Mouse (Mus musculus) CD8-positive naive resting alpha-beta T cell, adult 57 days (primary cell): ENCODE data around the gene Casd1. TPM values are rescaled to one million over a fixed set of nuclear protein-coding genes. Genes with fewer than 3 reads are reported as not detected.

Experiments
- total RNA-seq: library from RNA; stranded (reverse); gene quantifications from one replicate; pipeline ENCODE4 v1.2.4, GENCODE M21; 2023

The Casd1 gene
- 26.5 TPM for total RNA-seq

DNA sequence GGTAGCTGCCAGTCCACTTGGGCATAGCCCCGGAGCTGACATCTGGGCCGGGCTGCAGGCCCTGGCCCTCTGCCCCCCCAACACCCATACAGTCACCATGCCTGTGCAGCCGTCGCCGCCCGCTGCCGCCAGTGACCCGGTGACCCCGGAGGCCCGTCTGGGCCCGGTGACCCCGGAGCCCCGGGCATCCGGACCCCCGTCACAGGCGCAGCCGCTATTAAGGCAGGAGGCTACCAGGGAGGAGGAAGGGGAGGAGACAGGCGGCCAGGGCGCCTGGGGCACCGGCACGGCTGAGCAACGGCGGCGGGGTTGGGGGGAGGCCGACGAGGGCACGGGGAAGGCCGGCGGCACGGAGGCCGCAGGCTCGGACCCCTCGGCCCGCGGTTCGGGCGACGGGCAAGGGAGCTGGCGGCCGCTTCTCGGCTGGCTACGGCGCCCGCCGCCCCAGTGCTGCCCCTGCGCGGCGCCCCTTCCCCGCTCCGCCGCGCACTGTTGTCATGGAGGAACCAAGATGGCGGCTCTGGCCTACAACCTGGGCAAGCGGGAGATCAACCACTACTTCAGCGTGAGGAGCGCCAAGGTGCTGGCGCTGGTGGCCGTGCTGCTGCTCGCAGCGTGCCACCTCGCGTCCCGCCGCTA, at the start of gene Casd1:
Gene Casd1 (plus strand): TSS at position 182 of the 639 bp plus-strand sequence.

Other genes starting within 250 kb of the Casd1 start
- 0.43 TPM for gene Col1a2, start 96.0 kb upstream of the Casd1 start, total RNA-seq
- gene Sgce, start 146.4 kb downstream of the Casd1 start, total RNA-seq, result not detected
- gene Peg10, start 146.5 kb downstream of the Casd1 start, total RNA-seq, result not detected